Mouse (Mus musculus) erythroid progenitor cell, adult 5-6 weeks (primary cell): ENCODE measurements around the gene Zdbf2. TPM values are rescaled to one million over a fixed set of nuclear protein-coding genes. Genes with fewer than 3 reads are reported as not detected.
"Not testable (repeated sequence)": the region's sequence is repeated elsewhere in the genome, so short reads cannot be mapped to it uniquely, and the experiment has no call there.

Experiments
- ATAC-seq: replicated peaks from 2 replicates; pipeline ENCODE4 v1.8.0; 2016; ENCODE audit warnings: moderate number of reproducible peaks, mild to moderate bottlenecking, moderate TSS enrichment, inconsistent platforms; ENCODE audit not compliant: poor library complexity, low FRiP score, severe bottlenecking
- total RNA-seq, 2 experiments: library from RNA; stranded (forward) in 1 of 2; stranded (reverse) in 1 of 2; fragments of 150-400 nt in 1 of 2; fragments of 186-747, 209-891 nt in 1 of 2; gene quantifications; 2 replicates each; pipeline versions ENCODE4 v1.2.3 to v1.2.4; 2015 to 2017; ENCODE audit warnings: low replicate concordance in 2 of 2

Gene Zdbf2
- total RNA-seq, 2 experiments from 2014 or later, result not detected

- ATAC-seq, result no peak
Observed at GRCm38 (mm10) chr1:63261041-63261590, 11.9 kb upstream of the Zdbf2 start.

- no peak for ATAC-seq
Observed at GRCm38 (mm10) chr1:63263671-63264070, 9.4 kb upstream of the Zdbf2 start.

- no peak for ATAC-seq
Observed at GRCm38 (mm10) chr1:63265461-63265860, 7.6 kb upstream of the Zdbf2 start.

- ATAC-seq, result no peak
Observed at GRCm38 (mm10) chr1:63266121-63266520, 6.9 kb upstream of the Zdbf2 start.

GRCm38 (mm10) chr1:63266716-63267115 lies 6.3 kb upstream of the Zdbf2 start:
- ATAC-seq, result no peak

- no peak for ATAC-seq
Observed at GRCm38 (mm10) chr1:63272125-63272675, 865 bp upstream of the Zdbf2 start.

GRCm38 (mm10) chr1:63273339-63273951 lies 380 bp downstream of the Zdbf2 start:
- no peak for ATAC-seq

GRCm38 (mm10) chr1:63274046-63274730 lies 1.1 kb downstream of the Zdbf2 start:
- no peak for ATAC-seq

GRCm38 (mm10) chr1:63278106-63278505 lies 5.0 kb downstream of the Zdbf2 start:
- no peak for ATAC-seq

- no peak for ATAC-seq
Observed at GRCm38 (mm10) chr1:63293965-63294364, 20.9 kb downstream of the Zdbf2 start.

GRCm38 (mm10) chr1:63309661-63310060 lies 36.6 kb downstream of the Zdbf2 start:
- ATAC-seq, result no peak

- ATAC-seq, result not testable (repeated sequence)
Observed at GRCm38 (mm10) chr1:63323565-63324132, 50.6 kb downstream of the Zdbf2 start.

Other genes starting within 250 kb of the Zdbf2 start
- 22.3 and 24.7 TPM in 2 replicates for gene Ino80d, start 158.6 kb upstream of the Zdbf2 start, total RNA-seq (2015; ENCODE audit: low replicate concordance)
- 16.8 and 20.4 TPM in 2 replicates for gene Ino80d, start 158.6 kb upstream of the Zdbf2 start, total RNA-seq (2017; ENCODE audit: low replicate concordance)
- gene Eef1b2, start 96.4 kb upstream of the Zdbf2 start, total RNA-seq (2015; ENCODE audit: low replicate concordance), result 300 and 336 TPM in 2 replicates
- gene Eef1b2, start 96.4 kb upstream of the Zdbf2 start, total RNA-seq (2017; ENCODE audit: low replicate concordance), result 425 and 688 TPM in 2 replicates
- gene Ndufs1, start 96.4 kb upstream of the Zdbf2 start, total RNA-seq (2015; ENCODE audit: low replicate concordance), result 54.9 and 80.0 TPM in 2 replicates
- 76.9 and 90.8 TPM in 2 replicates for gene Ndufs1, start 96.4 kb upstream of the Zdbf2 start, total RNA-seq (2017; ENCODE audit: low replicate concordance)
- not detected in 2 replicates for gene Gpr1, start 58.7 kb upstream of the Zdbf2 start, total RNA-seq (2015; ENCODE audit: low replicate concordance)
- not detected in 2 replicates for gene Gpr1, start 58.7 kb upstream of the Zdbf2 start, total RNA-seq (2017; ENCODE audit: low replicate concordance)
- gene Adam23, start 172.6 kb downstream of the Zdbf2 start, total RNA-seq (2015; ENCODE audit: low replicate concordance), result not detected in 2 replicates
- not detected in 2 replicates for gene Adam23, start 172.6 kb downstream of the Zdbf2 start, total RNA-seq (2017; ENCODE audit: low replicate concordance)